ENCODE assay signal across 16 mouse cellular contexts in the genomic region with DNA sequence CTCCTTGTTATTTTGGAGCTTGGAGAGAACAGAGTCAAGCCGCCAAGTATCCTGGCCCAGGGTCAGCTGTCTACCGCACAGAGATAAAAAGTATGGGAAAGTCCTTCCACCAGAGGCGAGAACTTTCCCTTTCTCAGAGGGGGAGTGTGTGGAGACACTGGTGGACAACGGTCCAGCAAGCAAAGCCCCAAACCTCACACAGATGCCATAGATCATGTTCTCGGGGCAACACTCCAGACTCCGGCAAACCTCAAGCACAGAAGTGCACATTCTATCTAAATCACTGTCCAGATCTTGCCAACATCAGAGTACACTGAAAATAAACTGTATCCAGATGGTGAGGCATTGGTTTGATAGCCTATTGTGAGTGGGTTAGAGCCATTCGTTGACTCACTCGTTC. TPM values are rescaled to one million over a fixed set of nuclear protein-coding genes. Genes with fewer than 3 reads are reported as not detected.
A peak's percentile ranks its signal among the peaks of the same experiment; 100 is the strongest.
DNase-seq lines count a peak whose midpoint lies in the region; ATAC-seq and TF ChIP-seq lines count a peak whose summit lies in the region.
"Had no signal": no experiment of that assay in that cellular context is flagged by ENCODE, and none has a peak within 500 bp of the region (broad histone marks: within the 10 kb centered on the region; RNA-seq: fewer than 3 reads in every experiment).

No protein-coding gene starts in this region.

- H3K4me2 ChIP-seq in intestine, postnatal 0 days (replicated peaks; ENCODE audit: low read depth): no peak overlapping the region
- H3K4me2 ChIP-seq: embryonic facial prominence, embryonic 15.5 days; stomach, embryonic 15.5 days had no signal

- intact Hi-C loops in gastrocnemius, adult 2 months (cut with DNase I): no loop called here

- no peaks in the 10 kb centered on the region for H3K27me3 ChIP-seq in intestine, postnatal 0 days (replicated peaks; ENCODE audit: control insufficient read depth, insufficient read depth, low read length)
- H3K27me3 ChIP-seq: embryonic facial prominence, embryonic 15.5 days; stomach, embryonic 15.5 days had no signal

- ATAC-seq in intestine, postnatal 0 days: no peak

- no peak for DNase-seq in gastrocnemius, adult 2 months
- no peak for DNase-seq in gastrocnemius, postnatal 4 days (ENCODE audit: low spot score in 2 of 2)
- DNase-seq in Muller cell, postnatal 12 days (ENCODE audit: inconsistent ontology term): peak; percentile 19
- peak; percentile 36 for DNase-seq in heart, postnatal 4 days
- DNase-seq in kidney, postnatal 25 days: peak; percentile 54 to 69
- DNase-seq in left cerebral cortex, adult 11 months (ENCODE audit: low spot score): no peak
- no peak for DNase-seq in layer of hippocampus, postnatal 14 days (ENCODE audit: low spot score in 2 of 2)
- DNase-seq: adrenal gland, postnatal 10 days; lung, postnatal 4 days; right cerebral cortex, postnatal 4 days had no signal

- no peaks in the 10 kb centered on the region for H3K9me3 ChIP-seq in intestine, postnatal 0 days (ENCODE audit: control insufficient read depth)
- H3K9me3 ChIP-seq: embryonic facial prominence, embryonic 15.5 days; stomach, embryonic 15.5 days had no signal

- no peaks in the 10 kb centered on the region for H3K4me1 ChIP-seq in intestine, postnatal 0 days (replicated peaks; ENCODE audit: control insufficient read depth, insufficient read depth, low read length)

- no peaks in the 10 kb centered on the region for H3K36me3 ChIP-seq in intestine, postnatal 0 days (ENCODE audit: control insufficient read depth, insufficient read depth)
- H3K36me3 ChIP-seq: embryonic facial prominence, embryonic 15.5 days; G1E; stomach, embryonic 15.5 days had no signal

- H3K4me3 ChIP-seq in gastrocnemius, adult 2 months: no peak overlapping the region
- H3K4me3 ChIP-seq in intestine, postnatal 0 days (ENCODE audit: low read depth, low read length): no peak overlapping the region
- H3K4me3 ChIP-seq: embryonic facial prominence, embryonic 15.5 days; stomach, embryonic 15.5 days had no signal

- WGBS in intestine, postnatal 0 days: 77% methylated on average over 8 of the region's 8 CpGs

- TF ChIP-seq CTCF in gastrocnemius, adult 2 months (IDR thresholded peaks at IDR 0.05): no peak
- no peak for TF ChIP-seq CTCF in intestine, postnatal 0 days (IDR thresholded peaks at IDR 0.05; ENCODE audit: low read depth)

- 0 out of 2 replicates have a peak overlapping the region, but pooled peaks have one; percentile 17 for H3K27ac ChIP-seq in gastrocnemius, adult 2 months
- no peak overlapping the region for H3K27ac ChIP-seq in intestine, postnatal 0 days (ENCODE audit: low read depth, low read length)
- H3K27ac ChIP-seq: embryonic facial prominence, embryonic 15.5 days had no signal

- H3K9ac ChIP-seq in intestine, postnatal 0 days (ENCODE audit: low read depth, low read length): no peak overlapping the region
- H3K9ac ChIP-seq: embryonic facial prominence, embryonic 15.5 days; stomach, embryonic 15.5 days had no signal

RNA-seq across cellular contexts. Expression of a gene that starts 39.2 kb away (rescaled TPM):
- 1 to 10 TPM; 7.9 to 9.7 TPM for total RNA-seq in gastrocnemius, adult 2 months (2021)
- 10 to 100 TPM; 47.5 to 57.5 TPM for total RNA-seq in gastrocnemius, postnatal 4 days (2021)
- 10 to 100 TPM; 37.6 to 38.4 TPM for total RNA-seq in heart, postnatal 4 days (2021)
- 6.4 and 6.5 TPM in 2 replicates for polyA plus RNA-seq in intestine, postnatal 0 days (2015; fragmentation: Nextera tagmentation; extraction: Ambion mirVana)
- total RNA-seq in layer of hippocampus, postnatal 14 days (2021): 1 to 10 TPM; 5.0 to 5.7 TPM
- total RNA-seq: common myeloid progenitor, adult 5-6 weeks; neutrophil, adult 5-6 weeks had no signal
- polyA plus RNA-seq: G1E had no signal

RNA-seq across cellular contexts. Expression of a gene that starts 39.4 kb away (rescaled TPM):
- 10 to 100 TPM; 44.5 to 55.6 TPM for total RNA-seq in gastrocnemius, adult 2 months (2021)
- 10 to 100 TPM; 56.9 to 57.7 TPM for total RNA-seq in gastrocnemius, postnatal 4 days (2021)
- 10 to 100 TPM; 59.3 to 59.6 TPM for total RNA-seq in heart, postnatal 4 days (2021)
- polyA plus RNA-seq in intestine, postnatal 0 days (2015; fragmentation: Nextera tagmentation; extraction: Ambion mirVana): 37.2 and 37.7 TPM in 2 replicates
- total RNA-seq in layer of hippocampus, postnatal 14 days (2021): 10 to 100 TPM; 35.3 to 38.9 TPM

Comparison
In these comparisons a context has a peak if more than half of its experiments do, and no peak if none do; other contexts are left out.
1. DNase-seq: peak in Muller cell, postnatal 12 days (single experiment), heart, postnatal 4 days (single experiment) and kidney, postnatal 25 days (2 of 2); none in gastrocnemius, adult 2 months (single experiment), gastrocnemius, postnatal 4 days (0 of 2), left cerebral cortex, adult 11 months (single experiment) and layer of hippocampus, postnatal 14 days (0 of 2).